Mouse (Mus musculus) cortical plate, adult 2 months (tissue): ENCODE data around the gene Olfr653. TPM values are rescaled to one million over a fixed set of nuclear protein-coding genes. Genes with fewer than 3 reads are reported as not detected.

Experiments
- H3K27ac ChIP-seq: fragments of 200-500 bp; 2 replicates; pipeline ENCODE4 v1.5.1; 2012; ENCODE audit warnings: low read length, control low read depth, inconsistent platforms; ENCODE audit not compliant: insufficient read depth
- H3K4me1 ChIP-seq: fragments of 200-500 bp; 2 replicates; pipeline ENCODE4 v1.6.1; 2011; ENCODE audit warnings: low read length; ENCODE audit not compliant: control insufficient read depth, insufficient read depth
- H3K4me3 ChIP-seq: fragments of 200-500 bp; 2 replicates; pipeline ENCODE4 v1.5.1; 2011; ENCODE audit warnings: mild to moderate bottlenecking, low read length, control low read depth; ENCODE audit not compliant: insufficient read depth
- CTCF ChIP-seq: fragments of 200-500 bp; IDR thresholded peaks from 2 replicates; pipeline ENCODE4 v1.5.1; 2011; ENCODE audit warnings: mild to moderate bottlenecking, control low read depth, low read length; ENCODE audit not compliant: insufficient read depth; ENCODE audit errors: extremely low read depth
- POLR2A ChIP-seq: fragments of 200-500 bp; IDR thresholded peaks from 2 replicates; pipeline ENCODE4 v1.6.1; 2011; ENCODE audit warnings: mild to moderate bottlenecking, low read length, control low read depth; ENCODE audit not compliant: insufficient read depth; ENCODE audit errors: extremely low read depth
- polyA plus RNA-seq: library from polyadenylated mRNA; depleted of rRNA; stranded (reverse); fragments of >200 nt; gene quantifications from 2 replicates; pipeline ENCODE4 v1.2.3, GENCODE M21; 2012; rRNA removed

The Olfr653 gene
- polyA plus RNA-seq, 1 experiment, result not detected

DNA sequence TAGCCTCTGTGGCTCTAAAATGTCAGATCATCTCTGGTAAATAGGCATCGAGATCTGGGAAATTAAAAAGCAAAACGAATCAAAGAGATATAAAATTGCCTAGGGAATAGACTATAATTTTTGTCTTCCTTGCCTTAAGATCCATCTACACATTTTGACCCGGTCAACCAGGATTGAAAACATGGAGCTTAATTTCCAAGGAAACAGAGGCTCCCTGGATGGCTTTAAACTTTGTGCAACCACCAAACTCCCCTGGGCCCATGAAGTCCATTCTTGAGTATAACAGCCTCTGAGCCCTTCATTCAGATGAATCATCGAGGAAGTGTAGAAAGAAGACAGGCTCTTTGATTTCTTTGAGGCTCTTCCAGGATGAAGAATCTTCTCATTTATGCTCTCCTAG lies 36.5 kb downstream of the Olfr653 start, which contains the start of gene Olfr656:
TSS of gene Olfr656 (plus strand) at position 301 of the 400 bp plus-strand sequence.
- Histone ChIP-seq H3K4me1 (no peaks in the 10 kb centered on the region), H3K4me3 (no peak within 1 kb of the TSS), H3K27ac (no peak within 1 kb of the TSS)
- TF ChIP-seq CTCF (no peak), POLR2A (no peak)

DNA sequence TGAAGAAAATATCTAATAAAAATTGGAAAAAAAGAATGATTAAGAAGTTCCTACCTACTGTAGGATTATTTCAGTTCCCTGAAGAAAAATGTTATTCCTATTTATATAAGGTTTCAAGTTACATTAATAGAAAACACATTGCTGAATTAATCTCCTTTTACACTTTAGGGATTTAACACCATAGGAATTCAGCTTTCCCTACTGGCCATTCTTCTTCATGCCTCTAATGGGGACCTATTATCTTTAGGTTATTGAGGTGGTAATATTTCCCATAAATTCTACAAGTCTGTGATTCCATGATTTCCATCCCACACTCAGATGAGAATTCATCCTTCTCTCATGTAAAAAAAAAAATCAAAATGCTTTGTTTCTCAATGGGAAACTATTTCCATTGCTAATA lies 47.4 kb downstream of the Olfr653 start, which contains the start of gene Olfr657:
TSS of gene Olfr657 (plus strand) at position 301 of the 400 bp plus-strand sequence.
- no peak within 1 kb of the TSS for H3K4me3 ChIP-seq
- H3K4me1 ChIP-seq, result no peaks in the 10 kb centered on the region
- TF ChIP-seq POLR2A (no peak), CTCF (no peak)

More for the DNA sequence above, 47.4 kb downstream of the Olfr653 start, which contains the start of gene Olfr657:
- H3K27ac ChIP-seq, result no peak within 1 kb of the TSS

Other genes with a start within 250 kb of the Olfr653 start
- 0.06 and 0.08 TPM in 2 replicates for gene Trim34b, start 247.8 kb upstream of the Olfr653 start, polyA plus RNA-seq
- 1.5 and 1.6 TPM in 2 replicates for gene Trim12c, start 224.0 kb upstream of the Olfr653 start, polyA plus RNA-seq
- gene Trim30b, start 207.4 kb upstream of the Olfr653 start, polyA plus RNA-seq, result 0.10 and 0.17 TPM in 2 replicates
- gene Trim30c, start 176.5 kb upstream of the Olfr653 start, polyA plus RNA-seq, result 0.11 and 0.17 TPM in 2 replicates
- gene Trim30a, start 112.1 kb upstream of the Olfr653 start, polyA plus RNA-seq, result 2.0 and 2.6 TPM in 2 replicates
- 1.3 and 1.5 TPM in 2 replicates for gene Trim30d, start 69.5 kb upstream of the Olfr653 start, polyA plus RNA-seq
- not detected in 2 replicates for gene Olfr651, start 27.2 kb upstream of the Olfr653 start, polyA plus RNA-seq
- not detected in 2 replicates for gene Olfr652, start 16.4 kb upstream of the Olfr653 start, polyA plus RNA-seq
- not detected in 2 replicates for gene Olfr654, start 9.7 kb downstream of the Olfr653 start, polyA plus RNA-seq
- gene Olfr655, start 24.5 kb downstream of the Olfr653 start, polyA plus RNA-seq, result not detected in 2 replicates
- gene Olfr656, start 36.6 kb downstream of the Olfr653 start, polyA plus RNA-seq, result not detected in 2 replicates
- gene Olfr657, start 47.5 kb downstream of the Olfr653 start, polyA plus RNA-seq, result not detected in 2 replicates
- gene Olfr658, start 70.0 kb downstream of the Olfr653 start, polyA plus RNA-seq, result 0.04 TPM in 2 replicates
- not detected in 2 replicates for gene Olfr659, start 89.4 kb downstream of the Olfr653 start, polyA plus RNA-seq
- gene Olfr661, start 109.2 kb downstream of the Olfr653 start, polyA plus RNA-seq, result not detected in 2 replicates
- not detected in 2 replicates for gene Usp17le, start 200.2 kb downstream of the Olfr653 start, polyA plus RNA-seq